Mouse (Mus musculus): Measurements from ENCODE around the gene Ugt1a6b. TPM values are rescaled to one million over a fixed set of nuclear protein-coding genes. Genes with fewer than 3 reads are reported as not detected.

The Ugt1a6b gene
- total and polyA plus RNA-seq, 3 experiments = 0.64 to 1.8 (median 1.4) TPM

GRCm38 (mm10) chr1:88195687-88196086, 92.6 kb downstream of the Ugt1a6b start:
- WGBS = 84% methylated on average over 1 of the region's 1 CpGs
- DNase-seq = no peak
- no peaks in the 10 kb centered on the region for H3K79me2 ChIP-seq (replicated peaks; ENCODE audit: control insufficient read depth, insufficient read depth, low read length)
- H3K4me3 ChIP-seq = no peak overlapping the region
- H3K36me3 ChIP-seq (ENCODE audit: control insufficient read depth, insufficient read depth, low read length) = no peaks in the 10 kb centered on the region
- intact Hi-C loops (cut with DNase I) = no loop called here
- no peak for TF ChIP-seq POLR2A (IDR thresholded peaks at IDR 0.05; ENCODE audit: insufficient read depth, low read depth, low read length)
- TF ChIP-seq CTCF (IDR thresholded peaks at IDR 0.05) = no peak
- no peak for TF ChIP-seq EP300 (IDR thresholded peaks at IDR 0.05; ENCODE audit: insufficient read depth, low read depth, low read length)
- H3K9ac ChIP-seq (ENCODE audit: low read depth, low read length) = no peak overlapping the region
- no peaks in the 10 kb centered on the region for H3K4me1 ChIP-seq (ENCODE audit: control insufficient read depth, insufficient read depth, low read length)
- no peak overlapping the region for H3K27ac ChIP-seq
- H3K27me3 ChIP-seq (ENCODE audit: control insufficient read depth, insufficient read depth, low read length) = 0 out of 2 replicates have a peak, but pooled peaks cover 1% of the 10 kb centered on the region

DNA sequence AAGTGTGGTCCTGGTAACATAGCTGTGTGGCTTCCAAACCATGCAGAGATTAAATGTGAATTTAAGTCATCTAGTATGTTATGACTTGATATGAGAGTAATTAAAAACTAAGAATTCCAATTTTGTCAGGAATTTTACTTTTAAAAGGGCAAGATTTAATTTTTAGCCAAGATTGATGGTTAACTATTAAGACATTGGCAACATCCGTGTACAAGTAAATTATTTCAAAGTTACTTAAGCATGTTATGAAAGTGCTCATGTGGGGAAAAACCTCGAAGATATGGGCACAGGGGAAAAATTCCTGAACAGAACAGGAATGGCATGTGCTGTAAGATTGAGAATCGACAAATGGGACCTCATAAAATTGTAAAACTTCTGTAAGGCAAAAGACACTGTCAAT, 94.4 kb downstream of the Ugt1a6b start:
- Histone ChIP-seq H3K36me3 (ENCODE audit: control insufficient read depth, insufficient read depth, low read length) (no peaks in the 10 kb centered on the region), H3K79me2 (replicated peaks; ENCODE audit: control insufficient read depth, insufficient read depth, low read length) (no peaks in the 10 kb centered on the region), H3K4me1 (ENCODE audit: control insufficient read depth, insufficient read depth, low read length) (no peaks in the 10 kb centered on the region), H3K9ac (ENCODE audit: low read depth, low read length) (no peak overlapping the region), H3K27ac (no peak overlapping the region), H3K27me3 (ENCODE audit: control insufficient read depth, insufficient read depth, low read length) (0 out of 2 replicates have a peak, but pooled peaks cover 1% of the 10 kb centered on the region), H3K4me3 (no peak overlapping the region)
- no peak for TF ChIP-seq EP300 (IDR thresholded peaks at IDR 0.05; ENCODE audit: insufficient read depth, low read depth, low read length)
- TF ChIP-seq CTCF (IDR thresholded peaks at IDR 0.05) = no peak
- TF ChIP-seq POLR2A (IDR thresholded peaks at IDR 0.05; ENCODE audit: insufficient read depth, low read depth, low read length) = no peak
- WGBS = 63% methylated on average over 3 of the region's 3 CpGs
- no peak for DNase-seq
- intact Hi-C loops (cut with DNase I) = no loop called here

- Histone ChIP-seq H3K36me3 (ENCODE audit: control insufficient read depth, insufficient read depth, low read length) (no peaks in the 10 kb centered on the region), H3K79me2 (replicated peaks; ENCODE audit: control insufficient read depth, insufficient read depth, low read length) (no peaks in the 10 kb centered on the region), H3K4me3 (no peak overlapping the region), H3K27me3 (ENCODE audit: control insufficient read depth, insufficient read depth, low read length) (0 out of 2 replicates have a peak, but pooled peaks cover 1% of the 10 kb centered on the region), H3K27ac (no peak overlapping the region), H3K9ac (ENCODE audit: low read depth, low read length) (no peak overlapping the region), H3K4me1 (ENCODE audit: control insufficient read depth, insufficient read depth, low read length) (no peaks in the 10 kb centered on the region)
- 46% methylated on average over 2 of the region's 2 CpGs for WGBS
- no peak for TF ChIP-seq EP300 (IDR thresholded peaks at IDR 0.05; ENCODE audit: insufficient read depth, low read depth, low read length)
- TF ChIP-seq POLR2A (IDR thresholded peaks at IDR 0.05; ENCODE audit: insufficient read depth, low read depth, low read length) = no peak
- TF ChIP-seq CTCF (IDR thresholded peaks at IDR 0.05) = no peak
- no peak for DNase-seq
- intact Hi-C loops (cut with DNase I) = no loop called here
Observed at GRCm38 (mm10) chr1:88199996-88200395, 96.9 kb downstream of the Ugt1a6b start.

DNA sequence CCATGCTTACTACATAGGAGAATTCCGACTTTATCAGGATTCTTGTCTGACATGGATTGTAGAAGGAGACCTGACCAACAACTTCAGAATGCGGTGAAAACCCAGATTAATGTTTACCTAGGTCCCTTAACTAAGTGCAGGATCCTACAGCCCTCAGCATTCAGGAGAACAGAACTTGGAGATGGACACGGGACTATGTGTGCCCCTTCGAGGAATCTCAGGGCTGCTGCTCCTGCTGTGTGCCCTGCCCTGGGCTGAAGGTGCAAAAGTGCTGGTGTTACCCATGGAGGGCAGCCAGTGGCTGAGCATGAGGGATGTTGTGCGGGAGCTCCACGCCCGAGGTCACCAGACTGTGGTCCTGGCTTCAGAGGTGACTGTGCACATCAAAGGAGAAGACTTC, 97.4 kb downstream of the Ugt1a6b start, which contains the start of gene Ugt1a2:
Ugt1a2 (plus strand) TSS at position 146 of the 400 bp plus-strand sequence.
- no peak for DNase-seq
- Histone ChIP-seq H3K27me3 (ENCODE audit: control insufficient read depth, insufficient read depth, low read length) (0 out of 2 replicates have a peak, but pooled peaks cover 1% of the 10 kb centered on the region), H3K4me1 (ENCODE audit: control insufficient read depth, insufficient read depth, low read length) (no peaks in the 10 kb centered on the region), H3K27ac (no peak within 1 kb of the TSS), H3K79me2 (replicated peaks; ENCODE audit: control insufficient read depth, insufficient read depth, low read length) (no peaks in the 10 kb centered on the region), H3K9ac (ENCODE audit: low read depth, low read length) (no peak within 1 kb of the TSS), H3K4me3 (no peak within 1 kb of the TSS), H3K36me3 (ENCODE audit: control insufficient read depth, insufficient read depth, low read length) (no peaks in the 10 kb centered on the region)
- WGBS = 75% methylated on average over 7 of the region's 7 CpGs
- no peak for TF ChIP-seq POLR2A (IDR thresholded peaks at IDR 0.05; ENCODE audit: insufficient read depth, low read depth, low read length)
- no peak for TF ChIP-seq EP300 (IDR thresholded peaks at IDR 0.05; ENCODE audit: insufficient read depth, low read depth, low read length)
- no peak for TF ChIP-seq CTCF (IDR thresholded peaks at IDR 0.05)
- intact Hi-C loops (cut with DNase I) = no loop called here

GRCm38 (mm10) chr1:88205294-88205922, 102.4 kb downstream of the Ugt1a6b start, which contains the start of gene Dnajb3:
TSS of gene Dnajb3 (minus strand) at chr1:88205782.
- Histone ChIP-seq H3K27me3 (ENCODE audit: control insufficient read depth, insufficient read depth, low read length) (no peaks in the 10 kb centered on the region), H3K4me1 (ENCODE audit: control insufficient read depth, insufficient read depth, low read length) (no peaks in the 10 kb centered on the region), H3K4me3 (peak within 1 kb of the TSS; percentile 48), H3K36me3 (ENCODE audit: control insufficient read depth, insufficient read depth, low read length) (no peaks in the 10 kb centered on the region), H3K79me2 (replicated peaks; ENCODE audit: control insufficient read depth, insufficient read depth, low read length) (no peaks in the 10 kb centered on the region), H3K9ac (ENCODE audit: low read depth, low read length) (peak within 1 kb of the TSS; percentile 71), H3K27ac (no peak within 1 kb of the TSS)
- 6% methylated on average over 62 of the region's 62 CpGs for WGBS
- intact Hi-C loops (cut with DNase I) = no loop called here
- TF ChIP-seq POLR2A (IDR thresholded peaks at IDR 0.05; ENCODE audit: insufficient read depth, low read depth, low read length) = no peak
- TF ChIP-seq EP300 (IDR thresholded peaks at IDR 0.05; ENCODE audit: insufficient read depth, low read depth, low read length) = no peak
- TF ChIP-seq CTCF (IDR thresholded peaks at IDR 0.05) = no peak
- DNase-seq = peak; percentile 68 to 76

DNA sequence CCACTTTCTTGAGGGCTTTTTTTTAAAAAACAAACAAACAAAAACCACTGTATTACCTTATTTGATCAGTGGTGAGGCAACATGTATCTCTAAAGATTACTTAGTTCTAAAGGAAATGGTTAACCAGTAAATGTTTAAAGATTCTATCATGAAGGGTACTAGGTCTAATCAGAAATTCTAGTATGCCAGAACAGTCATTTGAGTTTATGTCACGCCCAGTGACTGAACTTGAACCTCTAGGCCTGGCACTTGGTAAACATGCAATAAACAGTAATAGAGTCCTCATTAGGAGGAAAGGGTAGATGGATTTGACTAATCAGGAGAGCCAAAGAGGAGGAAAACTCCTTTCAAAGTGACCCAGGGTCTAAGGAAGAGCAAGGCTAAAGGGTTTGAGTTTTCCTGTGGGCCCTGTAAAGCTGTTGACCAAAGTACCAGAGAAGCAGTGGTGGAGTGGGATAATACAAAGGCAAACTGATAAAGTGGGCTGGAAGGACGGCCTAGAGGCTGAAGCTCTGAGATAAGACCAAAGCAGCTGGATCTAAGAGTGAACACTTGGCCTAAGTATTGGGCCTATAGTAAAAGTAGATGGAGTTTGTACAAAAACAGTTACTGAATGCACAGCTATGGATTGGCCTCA, 103.9 kb downstream of the Ugt1a6b start:
- Histone ChIP-seq H3K27me3 (ENCODE audit: control insufficient read depth, insufficient read depth, low read length) (no peaks in the 10 kb centered on the region), H3K4me3 (no peak overlapping the region), H3K79me2 (replicated peaks; ENCODE audit: control insufficient read depth, insufficient read depth, low read length) (no peaks in the 10 kb centered on the region), H3K4me1 (ENCODE audit: control insufficient read depth, insufficient read depth, low read length) (no peaks in the 10 kb centered on the region), H3K27ac (no peak overlapping the region), H3K36me3 (ENCODE audit: control insufficient read depth, insufficient read depth, low read length) (no peaks in the 10 kb centered on the region), H3K9ac (ENCODE audit: low read depth, low read length) (no peak overlapping the region)
- no peak for TF ChIP-seq CTCF (IDR thresholded peaks at IDR 0.05)
- TF ChIP-seq EP300 (IDR thresholded peaks at IDR 0.05; ENCODE audit: insufficient read depth, low read depth, low read length) = no peak
- TF ChIP-seq POLR2A (IDR thresholded peaks at IDR 0.05; ENCODE audit: insufficient read depth, low read depth, low read length) = no peak
- 70% methylated on average over 2 of the region's 2 CpGs for WGBS
- intact Hi-C loops (cut with DNase I) = no loop called here
- DNase-seq = no peak

Data from heart, adult 2 months (tissue).